Mouse (Mus musculus): Measurements from ENCODE around the gene Dock10. TPM values are rescaled to one million over a fixed set of nuclear protein-coding genes. Genes with fewer than 3 reads are reported as not detected.

The Dock10 gene
- polyA plus RNA-seq, 2 experiments, result 3.5 to 3.6 TPM

- H3K9ac ChIP-seq (replicated peaks), result no peak overlapping the region
- no peak overlapping the region for H3K27ac ChIP-seq
- H3K4me2 ChIP-seq (ENCODE audit: low read depth), result no peak overlapping the region
- H3K4me1 ChIP-seq (replicated peaks; ENCODE audit: control insufficient read depth in 2 of 2, insufficient read depth in 2 of 2, low read length in 1 of 2), result no peaks in the 10 kb centered on the region
- no peaks in the 10 kb centered on the region for H3K9me3 ChIP-seq (ENCODE audit: control insufficient read depth, low read length)
- H3K36me3 ChIP-seq (replicated peaks; ENCODE audit: control insufficient read depth, insufficient read depth, low read depth), result no peaks in the 10 kb centered on the region
- ATAC-seq (ENCODE audit: insufficient read depth) (no peak), DNase-seq (ENCODE audit: low read depth in 3 of 3, low spot score in 3 of 3) (no peak)
- no peaks in the 10 kb centered on the region for H3K27me3 ChIP-seq (ENCODE audit: control insufficient read depth, insufficient read depth, low read length)
- TF ChIP-seq EP300 (IDR thresholded peaks at IDR 0.05; ENCODE audit: low read depth), result no peak
- no peak for TF ChIP-seq CTCF (IDR thresholded peaks at IDR 0.05; ENCODE audit: low read depth)
- WGBS (ENCODE audit: insufficient replicate concordance), result 17% methylated on average over 2 of the region's 2 CpGs
- H3K4me3 ChIP-seq (ENCODE audit: insufficient read depth in 1 of 2, low read depth in 2 of 2, low read length in 2 of 2), result no peak overlapping the region
Measured at GRCm38 (mm10) chr1:80746691-80747463, 11.4 kb downstream of the Dock10 start.

- Histone ChIP-seq H3K4me2 (ENCODE audit: low read depth) (no peak overlapping the region), H3K4me3 (ENCODE audit: insufficient read depth in 1 of 2, low read depth in 2 of 2, low read length in 2 of 2) (no peak overlapping the region), H3K9me3 (ENCODE audit: control insufficient read depth, low read length) (no peaks in the 10 kb centered on the region), H3K27me3 (ENCODE audit: control insufficient read depth, insufficient read depth, low read length) (no peaks in the 10 kb centered on the region), H3K4me1 (replicated peaks; ENCODE audit: control insufficient read depth in 2 of 2, insufficient read depth in 2 of 2, low read length in 1 of 2) (no peaks in the 10 kb centered on the region), H3K9ac (replicated peaks) (no peak overlapping the region), H3K27ac (no peak overlapping the region), H3K36me3 (replicated peaks; ENCODE audit: control insufficient read depth, insufficient read depth, low read depth) (no peaks in the 10 kb centered on the region)
- TF ChIP-seq CTCF (IDR thresholded peaks at IDR 0.05; ENCODE audit: low read depth), result no peak
- DNase-seq (ENCODE audit: low read depth in 3 of 3, low spot score in 3 of 3) (no peak), ATAC-seq (ENCODE audit: insufficient read depth) (no peak)
- WGBS (ENCODE audit: insufficient replicate concordance), result 16% methylated on average over 6 of the region's 6 CpGs
Measured at GRCm38 (mm10) chr1:80746195-80746594, 12.1 kb downstream of the Dock10 start.

GRCm38 (mm10) chr1:80739472-80739871 is 18.9 kb downstream of the Dock10 start:
- no peaks in the 10 kb centered on the region for H3K27me3 ChIP-seq (ENCODE audit: control insufficient read depth, insufficient read depth, low read length)
- H3K27ac ChIP-seq, result no peak overlapping the region
- no peak overlapping the region for H3K4me2 ChIP-seq (ENCODE audit: low read depth)
- 40% methylated on average over 1 of the region's 1 CpGs for WGBS (ENCODE audit: insufficient replicate concordance)
- ATAC-seq (ENCODE audit: insufficient read depth) (no peak), DNase-seq (ENCODE audit: low read depth in 3 of 3, low spot score in 3 of 3) (no peak)
- H3K4me1 ChIP-seq (replicated peaks; ENCODE audit: control insufficient read depth in 2 of 2, insufficient read depth in 2 of 2, low read length in 1 of 2), result no peaks in the 10 kb centered on the region
- no peaks in the 10 kb centered on the region for H3K36me3 ChIP-seq (replicated peaks; ENCODE audit: control insufficient read depth, insufficient read depth, low read depth)
- no peak for TF ChIP-seq CTCF (IDR thresholded peaks at IDR 0.05; ENCODE audit: low read depth)
- no peak for TF ChIP-seq EP300 (IDR thresholded peaks at IDR 0.05; ENCODE audit: low read depth)
- no peak overlapping the region for H3K9ac ChIP-seq (replicated peaks)
- no peak overlapping the region for H3K4me3 ChIP-seq (ENCODE audit: insufficient read depth in 1 of 2, low read depth in 2 of 2, low read length in 2 of 2)
- H3K9me3 ChIP-seq (ENCODE audit: control insufficient read depth, low read length), result no peaks in the 10 kb centered on the region

- Histone ChIP-seq H3K27me3 (ENCODE audit: control insufficient read depth, insufficient read depth, low read length) (no peaks in the 10 kb centered on the region), H3K9ac (replicated peaks) (no peak overlapping the region), H3K4me2 (ENCODE audit: low read depth) (no peak overlapping the region), H3K9me3 (ENCODE audit: control insufficient read depth, low read length) (no peaks in the 10 kb centered on the region), H3K4me1 (replicated peaks; ENCODE audit: control insufficient read depth in 2 of 2, insufficient read depth in 2 of 2, low read length in 1 of 2) (no peaks in the 10 kb centered on the region), H3K4me3 (ENCODE audit: insufficient read depth in 1 of 2, low read depth in 2 of 2, low read length in 2 of 2) (no peak overlapping the region), H3K36me3 (replicated peaks; ENCODE audit: control insufficient read depth, insufficient read depth, low read depth) (no peaks in the 10 kb centered on the region), H3K27ac (no peak overlapping the region)
- ATAC-seq (ENCODE audit: insufficient read depth) (no peak), DNase-seq (ENCODE audit: low read depth in 3 of 3, low spot score in 3 of 3) (no peak)
- TF ChIP-seq CTCF (IDR thresholded peaks at IDR 0.05; ENCODE audit: low read depth), result no peak
- no peak for TF ChIP-seq EP300 (IDR thresholded peaks at IDR 0.05; ENCODE audit: low read depth)
- WGBS (ENCODE audit: insufficient replicate concordance), result 41% methylated on average over 5 of the region's 5 CpGs
Measured at GRCm38 (mm10) chr1:80737812-80738391, 20.4 kb downstream of the Dock10 start.

GRCm38 (mm10) chr1:80730582-80730981 is 27.7 kb downstream of the Dock10 start:
- 59% methylated on average over 5 of the region's 5 CpGs for WGBS (ENCODE audit: insufficient replicate concordance)
- no peak overlapping the region for H3K27ac ChIP-seq
- no peaks in the 10 kb centered on the region for H3K9me3 ChIP-seq (ENCODE audit: control insufficient read depth, low read length)
- no peaks in the 10 kb centered on the region for H3K27me3 ChIP-seq (ENCODE audit: control insufficient read depth, insufficient read depth, low read length)
- no peaks in the 10 kb centered on the region for H3K4me1 ChIP-seq (replicated peaks; ENCODE audit: control insufficient read depth in 2 of 2, insufficient read depth in 2 of 2, low read length in 1 of 2)
- TF ChIP-seq CTCF (IDR thresholded peaks at IDR 0.05; ENCODE audit: low read depth) (no peak), EP300 (IDR thresholded peaks at IDR 0.05; ENCODE audit: low read depth) (no peak)
- ATAC-seq (ENCODE audit: insufficient read depth), result no peak
- no peak for DNase-seq (ENCODE audit: low read depth in 3 of 3, low spot score in 3 of 3)
- no peak overlapping the region for H3K4me3 ChIP-seq (ENCODE audit: insufficient read depth in 1 of 2, low read depth in 2 of 2, low read length in 2 of 2)
- H3K9ac ChIP-seq (replicated peaks), result no peak overlapping the region
- no peaks in the 10 kb centered on the region for H3K36me3 ChIP-seq (replicated peaks; ENCODE audit: control insufficient read depth, insufficient read depth, low read depth)
- no peak overlapping the region for H3K4me2 ChIP-seq (ENCODE audit: low read depth)
